In genomic region chr2:38410227-38410626, GRCm38 (mm10) we compare ENCODE assay signal across 18 mouse cellular contexts.
"Had no signal": no experiment of that assay in that cellular context is flagged by ENCODE, and none has a peak within 500 bp of the region (broad histone marks: within the 10 kb centered on the region; RNA-seq: fewer than 3 reads in every experiment).

No protein-coding gene starts in this region.

- H3K27ac ChIP-seq: liver, embryonic 15.5 days; lung, embryonic 15.5 days; macrophage; midbrain, embryonic 12.5 days; midbrain, embryonic 15.5 days; neural tube, embryonic 12.5 days; stomach, embryonic 15.5 days; stomach, postnatal 0 days had no signal

- H3K4me1 ChIP-seq: liver, embryonic 15.5 days; lung, embryonic 15.5 days; megakaryocyte, embryonic 14.5 days; neural tube, embryonic 12.5 days; stomach, embryonic 15.5 days had no signal

- ATAC-seq: liver, postnatal 0 days; lung, postnatal 0 days; midbrain, embryonic 15.5 days had no signal

- H3K4me2 ChIP-seq: liver, embryonic 15.5 days; lung, embryonic 15.5 days; midbrain, embryonic 12.5 days; midbrain, embryonic 15.5 days; neural tube, embryonic 12.5 days; stomach, embryonic 15.5 days had no signal

- H3K9me3 ChIP-seq: liver, embryonic 15.5 days; lung, embryonic 15.5 days; megakaryocyte, embryonic 14.5 days; midbrain, embryonic 12.5 days; midbrain, embryonic 15.5 days; neural tube, embryonic 12.5 days; stomach, embryonic 15.5 days had no signal

- H3K4me3 ChIP-seq: liver, embryonic 15.5 days; lung, embryonic 15.5 days; megakaryocyte, embryonic 14.5 days; midbrain, embryonic 12.5 days; midbrain, embryonic 15.5 days; neural tube, embryonic 12.5 days; stomach, embryonic 15.5 days had no signal

- H3K36me3 ChIP-seq: liver, embryonic 15.5 days; lung, embryonic 15.5 days; midbrain, embryonic 12.5 days; midbrain, embryonic 15.5 days; neural tube, embryonic 12.5 days; stomach, embryonic 15.5 days had no signal

- DNase-seq: liver, postnatal 0 days; lung, adult 2 months; lung, postnatal 14 days; lung, postnatal 36 days; right cerebral cortex, postnatal 25 days; thymus, adult 2 months; thymus, postnatal 25 days; thymus, postnatal 4 days had no signal

- H3K9ac ChIP-seq: liver, embryonic 15.5 days; liver, postnatal 0 days; lung, embryonic 15.5 days; midbrain, embryonic 12.5 days; midbrain, embryonic 15.5 days; neural tube, embryonic 12.5 days; stomach, embryonic 15.5 days had no signal

- H3K27me3 ChIP-seq: midbrain, embryonic 15.5 days; neural tube, embryonic 12.5 days; stomach, embryonic 15.5 days had no signal
